Mouse (Mus musculus) myocyte (in vitro differentiated cells): ENCODE measurements around the gene Tsr1. TPM values are rescaled to one million over a fixed set of nuclear protein-coding genes. Genes with fewer than 3 reads are reported as not detected.
A peak's percentile ranks its signal among the peaks of the same experiment; 100 is the strongest.

Source experiments
- H3K27me3 ChIP-seq: one replicate; pipeline ENCODE4 v1.6.1; 2011; ENCODE audit not compliant: control insufficient read depth, insufficient read depth, insufficient read length
- H3K36me3 ChIP-seq: one replicate; pipeline ENCODE4 v1.6.1; 2011; ENCODE audit not compliant: control insufficient read depth, insufficient read depth
- H3K4me2 ChIP-seq: one replicate; pipeline ENCODE4 v1.6.1; 2011; ENCODE audit warnings: low read depth, control low read depth
- H3K4me3 ChIP-seq: one replicate; pipeline ENCODE4 v1.5.1; 2011; ENCODE audit warnings: mild to moderate bottlenecking, control low read depth, moderate library complexity
- H3K79me2 ChIP-seq: one replicate; pipeline ENCODE4 v1.6.1; 2011; ENCODE audit not compliant: control insufficient read depth, insufficient read depth
- H3ac ChIP-seq: one replicate; pipeline ENCODE4 v1.6.1; 2011; ENCODE audit not compliant: control insufficient read depth, insufficient read length
- CEBPB ChIP-seq: IDR thresholded peaks from 2 replicates; pipeline ENCODE4 v1.6.1; 2011; ENCODE audit warnings: mild to moderate bottlenecking, moderate library complexity; ENCODE audit not compliant: poor library complexity, insufficient read depth, severe bottlenecking
- E2F4 ChIP-seq: IDR thresholded peaks from one replicate; pipeline ENCODE4 v1.6.1; 2011; ENCODE audit warnings: mild to moderate bottlenecking, control low read depth, moderate library complexity; ENCODE audit not compliant: insufficient read depth
- MAX ChIP-seq: IDR thresholded peaks from one replicate; pipeline ENCODE4 v1.6.1; 2011; ENCODE audit warnings: low read depth, mild to moderate bottlenecking, control low read depth
- MYOD1 ChIP-seq, 3 experiments: IDR thresholded peaks; one replicate each; pipeline ENCODE4 v1.6.1; 2011; ENCODE audit warnings: control low read depth in 2 of 3, low read depth in 2 of 3, mild to moderate bottlenecking in 2 of 3, moderate library complexity in 1 of 3; ENCODE audit not compliant: insufficient read length in 2 of 3, control insufficient read depth in 1 of 3
- MYOG ChIP-seq, 3 experiments: IDR thresholded peaks; one replicate each; pipeline ENCODE4 v1.6.1; 2011; ENCODE audit warnings: control low read depth in 2 of 3, low read depth in 2 of 3, mild to moderate bottlenecking in 2 of 3; ENCODE audit not compliant: insufficient read length in 2 of 3, control insufficient read depth in 1 of 3, insufficient read depth in 1 of 3
- POLR2A ChIP-seq: IDR thresholded peaks from one replicate; pipeline ENCODE4 v1.6.1; 2011; ENCODE audit warnings: low read depth, mild to moderate bottlenecking, control low read depth, moderate library complexity; ENCODE audit not compliant: insufficient read length
- POLR2AphosphoS2 ChIP-seq: IDR thresholded peaks from one replicate; pipeline ENCODE4 v1.6.1; 2011; ENCODE audit warnings: low read depth, control low read depth; ENCODE audit not compliant: insufficient read length
- REST ChIP-seq: IDR thresholded peaks from one replicate; pipeline ENCODE4 v1.6.1; 2011; ENCODE audit warnings: mild to moderate bottlenecking, control low read depth, moderate library complexity; ENCODE audit not compliant: insufficient read depth, insufficient read length
- SRF ChIP-seq: IDR thresholded peaks from one replicate; pipeline ENCODE4 v1.6.1; 2011; ENCODE audit warnings: low read depth; ENCODE audit not compliant: control insufficient read depth, insufficient read length
- TCF12 ChIP-seq: IDR thresholded peaks from one replicate; pipeline ENCODE4 v1.6.1; 2011; ENCODE audit warnings: mild to moderate bottlenecking, control low read depth; ENCODE audit not compliant: poor library complexity, insufficient read depth, severe bottlenecking
- USF1 ChIP-seq: IDR thresholded peaks from one replicate; pipeline ENCODE4 v1.6.1; 2011; ENCODE audit warnings: low read depth, mild to moderate bottlenecking, control low read depth, moderate library complexity
- polyA plus RNA-seq: library from polyadenylated mRNA; unstranded; fragments of >200 nt; fragmentation: generic; extraction: Trizol; gene quantifications from one replicate; pipeline ENCODE4 v1.2.1, GENCODE M21; 2012; ENCODE audit warnings: missing spikeins

The Tsr1 gene
- polyA plus RNA-seq, 1 experiment, result 26.7 TPM

DNA sequence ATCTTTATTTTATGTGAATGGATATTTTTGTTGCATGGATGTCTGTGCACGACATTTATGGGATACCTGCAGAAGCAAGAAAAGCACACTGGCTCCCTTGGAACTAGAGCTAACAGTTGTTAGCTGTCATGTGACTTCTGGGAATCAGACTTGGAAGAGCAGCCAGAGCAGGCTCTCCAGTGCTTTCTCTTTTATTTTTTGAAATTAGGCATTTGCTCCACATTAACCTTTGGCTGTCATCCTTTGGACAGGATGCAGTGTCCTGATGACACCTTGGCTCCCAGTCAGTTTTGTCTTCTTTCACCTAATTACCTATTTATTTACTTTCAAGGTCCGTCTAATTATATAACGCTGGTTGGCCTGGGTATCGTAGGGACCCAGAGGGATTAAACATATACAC, 3.3 kb upstream of the Tsr1 start:
- Histone ChIP-seq H3K27me3 (no peaks in the 10 kb centered on the region), H3ac (no peak overlapping the region), H3K4me2 (peak overlapping the region; percentile 4), H3K79me2 (peaks cover 17% of the 10 kb centered on the region), H3K4me3 (no peak overlapping the region), H3K36me3 (no peaks in the 10 kb centered on the region)
- TF ChIP-seq E2F4 (no peak), USF1 (peak; percentile 52), POLR2A (no peak), SRF (no peak)

- peaks cover 14% of the 10 kb centered on the region for H3K36me3 ChIP-seq
These were observed 1.6 kb upstream of the Tsr1 start for GRCm38 (mm10) chr11:74895980-74896900.

DNA sequence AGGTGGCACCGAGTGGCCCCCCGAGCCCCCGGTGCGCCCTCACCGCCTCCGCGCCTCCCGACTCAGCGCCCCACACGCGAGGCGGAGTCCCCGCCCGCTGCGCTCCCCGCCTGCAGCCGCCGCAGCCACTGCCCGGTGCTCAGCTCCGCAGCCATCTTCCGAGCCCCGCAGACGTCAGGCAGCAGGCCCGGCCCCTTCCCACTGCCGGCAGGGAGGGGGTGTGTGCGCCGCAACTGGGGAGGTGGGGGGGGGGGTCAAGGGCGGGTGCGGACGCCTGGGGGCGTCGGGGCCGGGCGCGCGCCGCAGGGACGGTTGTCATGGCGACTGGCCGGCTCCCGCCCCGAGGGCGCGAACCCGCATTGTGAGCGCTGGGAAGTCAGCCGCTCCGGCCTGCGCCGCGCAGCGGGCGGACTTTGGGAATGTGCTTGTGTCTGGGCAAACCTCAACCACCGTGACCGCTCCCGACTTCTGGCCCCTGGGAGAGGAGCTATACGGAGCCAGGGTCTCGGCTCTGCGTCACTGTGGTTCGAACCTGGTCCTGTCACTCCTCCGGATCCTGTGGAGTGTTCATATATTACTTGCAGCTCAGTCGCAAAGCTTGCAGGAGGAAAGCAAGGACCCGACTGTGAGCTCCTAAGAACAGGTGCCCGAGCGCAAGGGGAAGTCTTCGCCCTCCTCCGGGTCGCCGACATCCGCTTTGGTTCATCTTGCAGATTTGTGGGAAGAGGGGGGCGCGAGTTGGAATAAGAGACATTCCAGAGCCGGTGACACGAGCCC, 782 bp upstream of the Tsr1 start, which contains the start of gene Sgsm2:
Sgsm2 (minus strand) TSS at position 160 of the 777 bp plus-strand sequence.
- TF ChIP-seq SRF (no peak), POLR2A (peak; percentile 36), POLR2AphosphoS2 (peak; percentile 61), MYOG (IDR thresholded peaks at IDR 0.05; ENCODE audit: control insufficient read depth in 1 of 3, insufficient read depth in 1 of 3, insufficient read length in 2 of 3, low read depth in 2 of 3) (no peak), MAX (no peak), CEBPB (no peak), MYOD1 (IDR thresholded peaks at IDR 0.05; ENCODE audit: control insufficient read depth in 1 of 3, insufficient read length in 2 of 3, low read depth in 2 of 3) (peak in 2 of 3 experiments; percentile 11 to 41)
- H3K27me3 ChIP-seq, result no peaks in the 10 kb centered on the region
- H3K79me2 ChIP-seq, result peaks cover 36% of the 10 kb centered on the region
- peak within 1 kb of the TSS; percentile 72 for H3ac ChIP-seq
- H3K36me3 ChIP-seq, result peaks cover 23% of the 10 kb centered on the region
- H3K4me3 ChIP-seq, result peak within 1 kb of the TSS; percentile 98
- H3K4me2 ChIP-seq, result peak within 1 kb of the TSS; percentile 93

More at GRCm38 (mm10) chr11:74895980-74896900, 1.6 kb upstream of the Tsr1 start:
- Histone ChIP-seq H3ac (peak overlapping the region; percentile 72), H3K4me2 (peak overlapping the region; percentile 82), H3K27me3 (no peaks in the 10 kb centered on the region), H3K79me2 (peaks cover 33% of the 10 kb centered on the region), H3K4me3 (peak overlapping the region; percentile 98)
- peak in 1 of 3 experiments; percentile 2 for TF ChIP-seq MYOG (IDR thresholded peaks at IDR 0.05; ENCODE audit: control insufficient read depth in 1 of 3, insufficient read depth in 1 of 3, insufficient read length in 2 of 3, low read depth in 2 of 3)
- no peak for TF ChIP-seq TCF12
- no peak for TF ChIP-seq USF1
- TF ChIP-seq SRF, result no peak
- no peak for TF ChIP-seq MAX
- TF ChIP-seq POLR2AphosphoS2, result no peak
- peak; percentile 40 for TF ChIP-seq POLR2A

DNA sequence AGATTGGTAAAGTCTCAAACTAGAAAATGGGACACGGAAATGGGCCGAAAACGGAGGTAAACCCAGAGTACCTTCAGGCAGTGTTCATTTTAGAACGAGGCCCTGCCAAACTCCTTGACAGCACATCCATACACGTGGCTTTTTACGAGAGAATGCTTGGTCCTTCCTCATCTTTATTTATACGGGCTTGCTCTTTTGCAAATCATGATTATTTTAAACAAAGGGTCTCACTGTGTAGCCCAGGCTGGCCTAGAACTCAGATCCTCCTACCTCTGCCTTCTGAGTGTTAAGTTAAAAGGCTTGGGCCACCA, 601 bp downstream of the Tsr1 start:
- peak overlapping the region; percentile 72 for H3ac ChIP-seq
- TF ChIP-seq USF1, result no peak
- H3K4me2 ChIP-seq, result peak overlapping the region; percentile 93
- peak overlapping the region; percentile 98 for H3K4me3 ChIP-seq
- H3K27me3 ChIP-seq, result no peaks in the 10 kb centered on the region
- peaks cover 37% of the 10 kb centered on the region for H3K36me3 ChIP-seq
- H3K79me2 ChIP-seq, result peaks cover 36% of the 10 kb centered on the region

- Histone ChIP-seq H3K36me3 (peaks cover 68% of the 10 kb centered on the region), H3K27me3 (no peaks in the 10 kb centered on the region), H3K4me2 (no peak overlapping the region), H3K4me3 (no peak overlapping the region), H3K79me2 (peaks cover 36% of the 10 kb centered on the region), H3ac (no peak overlapping the region)
- TF ChIP-seq MAX (no peak), USF1 (no peak), POLR2A (no peak), CEBPB (no peak), MYOD1 (IDR thresholded peaks at IDR 0.05; ENCODE audit: control insufficient read depth in 1 of 3, insufficient read length in 2 of 3, low read depth in 2 of 3) (no peak), POLR2AphosphoS2 (no peak), E2F4 (no peak), REST (no peak), MYOG (IDR thresholded peaks at IDR 0.05; ENCODE audit: control insufficient read depth in 1 of 3, insufficient read depth in 1 of 3, insufficient read length in 2 of 3, low read depth in 2 of 3) (no peak), TCF12 (no peak)
These were observed 3.7 kb downstream of the Tsr1 start for GRCm38 (mm10) chr11:74901555-74901954.
